Mouse (Mus musculus) testis, adult 2 months (tissue): ENCODE results near the gene Thbs4. TPM values are rescaled to one million over a fixed set of nuclear protein-coding genes. Genes with fewer than 3 reads are reported as not detected.
"Not testable (repeated sequence)": the region's sequence is repeated elsewhere in the genome, so short reads cannot be mapped to it uniquely, and the experiment has no call there.

Source experiments
- H3K27ac ChIP-seq: fragments of 200-500 bp; 2 replicates; pipeline ENCODE4 v1.5.1; 2012; ENCODE audit warnings: low read depth, low read length; ENCODE audit not compliant: control insufficient read depth, insufficient read depth
- H3K27me3 ChIP-seq: fragments of 200-500 bp; 2 replicates; pipeline ENCODE4 v1.6.1; 2012; ENCODE audit warnings: mild to moderate bottlenecking, low read length, moderate library complexity; ENCODE audit not compliant: control insufficient read depth, insufficient read depth
- H3K36me3 ChIP-seq: fragments of 200-500 bp; 2 replicates; pipeline ENCODE4 v1.6.1; 2012; ENCODE audit warnings: mild to moderate bottlenecking, low read length; ENCODE audit not compliant: control insufficient read depth, insufficient read depth
- H3K4me1 ChIP-seq: fragments of 200-500 bp; 2 replicates; pipeline ENCODE4 v1.6.1; 2012; ENCODE audit warnings: low read length; ENCODE audit not compliant: control insufficient read depth, insufficient read depth
- H3K4me3 ChIP-seq: fragments of 200-500 bp; 2 replicates; pipeline ENCODE4 v1.5.1; 2012; ENCODE audit warnings: low read depth, mild to moderate bottlenecking, low read length, moderate library complexity, mixed read lengths; ENCODE audit not compliant: control insufficient read depth
- CTCF ChIP-seq: fragments of 200-500 bp; IDR thresholded peaks from 2 replicates; pipeline ENCODE4 v1.5.1; 2012; ENCODE audit warnings: low read depth, mild to moderate bottlenecking, inconsistent platforms, low read length, moderate library complexity; ENCODE audit not compliant: control insufficient read depth, insufficient read depth, insufficient replicate concordance
- POLR2A ChIP-seq: fragments of 200-500 bp; IDR thresholded peaks from 2 replicates; pipeline ENCODE4 v1.6.1; 2012; ENCODE audit warnings: low read depth, mild to moderate bottlenecking, inconsistent platforms, low read length, moderate library complexity; ENCODE audit not compliant: control insufficient read depth
- polyA plus RNA-seq: library from polyadenylated mRNA; depleted of rRNA; stranded (reverse); fragments of >200 nt; gene quantifications from 2 replicates; pipeline ENCODE4 v1.2.3, GENCODE M21; 2012; rRNA removed

Thbs4 gene
- polyA plus RNA-seq, result 0.11 and 0.14 TPM in 2 replicates

GRCm38 (mm10) chr13:92794462-92795214 lies at the start of gene Thbs4:
Thbs4 (minus strand) TSS chr13:92794818.
- TF ChIP-seq POLR2A, result no peak
- no peak for TF ChIP-seq CTCF
- Histone ChIP-seq H3K27ac (no peak within 1 kb of the TSS), H3K4me1 (peaks cover 6% of the 10 kb centered on the region), H3K27me3 (no peaks in the 10 kb centered on the region; the same call in 1 of the 2 replicates), H3K4me3 (peak within 1 kb of the TSS; percentile 3), H3K36me3 (no peaks in the 10 kb centered on the region)

GRCm38 (mm10) chr13:92833162-92833561 lies 38.5 kb upstream of the Thbs4 start:
- Histone ChIP-seq H3K27ac (no peak overlapping the region), H3K36me3 (no peaks in the 10 kb centered on the region), H3K4me3 (no peak overlapping the region), H3K4me1 (no peaks in the 10 kb centered on the region), H3K27me3 (no peaks in the 10 kb centered on the region)
- TF ChIP-seq POLR2A, result no peak
- TF ChIP-seq CTCF, result no peak

GRCm38 (mm10) chr13:92828820-92829219 lies 34.2 kb upstream of the Thbs4 start:
- H3K36me3 ChIP-seq, result no peaks in the 10 kb centered on the region
- TF ChIP-seq CTCF (no peak), POLR2A (no peak)
- H3K27me3 ChIP-seq, result no peaks in the 10 kb centered on the region
- no peak overlapping the region for H3K4me3 ChIP-seq
- H3K27ac ChIP-seq, result no peak overlapping the region
- no peaks in the 10 kb centered on the region for H3K4me1 ChIP-seq

GRCm38 (mm10) chr13:92817357-92817756 lies 22.7 kb upstream of the Thbs4 start:
- Histone ChIP-seq H3K4me3 (no peak overlapping the region), H3K4me1 (no peaks in the 10 kb centered on the region), H3K27me3 (no peaks in the 10 kb centered on the region), H3K27ac (no peak overlapping the region), H3K36me3 (no peaks in the 10 kb centered on the region)
- no peak for TF ChIP-seq POLR2A
- TF ChIP-seq CTCF, result no peak

GRCm38 (mm10) chr13:92816329-92816728 lies 21.7 kb upstream of the Thbs4 start:
- H3K4me1 ChIP-seq, result no peaks in the 10 kb centered on the region
- TF ChIP-seq CTCF, result no peak
- no peak for TF ChIP-seq POLR2A
- no peak overlapping the region for H3K27ac ChIP-seq
- no peak overlapping the region for H3K4me3 ChIP-seq
- no peaks in the 10 kb centered on the region for H3K36me3 ChIP-seq
- no peaks in the 10 kb centered on the region for H3K27me3 ChIP-seq

GRCm38 (mm10) chr13:92810592-92810991 lies 16.0 kb upstream of the Thbs4 start:
- H3K27ac ChIP-seq, H3K4me3 ChIP-seq, H3K4me1 ChIP-seq, H3K36me3 ChIP-seq, H3K27me3 ChIP-seq: not testable (repeated sequence)

GRCm38 (mm10) chr13:92807849-92808248 lies 13.2 kb upstream of the Thbs4 start:
- Histone ChIP-seq H3K4me3 (no peak overlapping the region), H3K27ac (no peak overlapping the region), H3K36me3 (no peaks in the 10 kb centered on the region), H3K4me1 (no peaks in the 10 kb centered on the region), H3K27me3 (no peaks in the 10 kb centered on the region)
- TF ChIP-seq CTCF (no peak), POLR2A (no peak)
